Mouse (Mus musculus): ENCODE results near the gene Snx25. TPM values are rescaled to one million over a fixed set of nuclear protein-coding genes. Genes with fewer than 3 reads are reported as not detected.

The Snx25 gene
- 18.3 and 18.6 TPM in 2 replicates for total RNA-seq (2021)
- long read RNA-seq, experiment 1, transcript Snx25-203 (19 exons, 3,445 nt), result major isoform, 19 of 26 reads
- long read RNA-seq, experiment 1, partial matches to known transcripts, result 0 of 26 reads
- long read RNA-seq, experiment 1, other reads (novel, unspliced or antisense), result 7 of 26 reads
- long read RNA-seq, experiment 2, transcript Snx25-203 (19 exons, 3,445 nt), result major isoform, 17 of 29 reads
- long read RNA-seq, experiment 2, partial matches to known transcripts, result 5 of 29 reads
- long read RNA-seq, experiment 2, other reads (novel, unspliced or antisense), result 7 of 29 reads

DNA sequence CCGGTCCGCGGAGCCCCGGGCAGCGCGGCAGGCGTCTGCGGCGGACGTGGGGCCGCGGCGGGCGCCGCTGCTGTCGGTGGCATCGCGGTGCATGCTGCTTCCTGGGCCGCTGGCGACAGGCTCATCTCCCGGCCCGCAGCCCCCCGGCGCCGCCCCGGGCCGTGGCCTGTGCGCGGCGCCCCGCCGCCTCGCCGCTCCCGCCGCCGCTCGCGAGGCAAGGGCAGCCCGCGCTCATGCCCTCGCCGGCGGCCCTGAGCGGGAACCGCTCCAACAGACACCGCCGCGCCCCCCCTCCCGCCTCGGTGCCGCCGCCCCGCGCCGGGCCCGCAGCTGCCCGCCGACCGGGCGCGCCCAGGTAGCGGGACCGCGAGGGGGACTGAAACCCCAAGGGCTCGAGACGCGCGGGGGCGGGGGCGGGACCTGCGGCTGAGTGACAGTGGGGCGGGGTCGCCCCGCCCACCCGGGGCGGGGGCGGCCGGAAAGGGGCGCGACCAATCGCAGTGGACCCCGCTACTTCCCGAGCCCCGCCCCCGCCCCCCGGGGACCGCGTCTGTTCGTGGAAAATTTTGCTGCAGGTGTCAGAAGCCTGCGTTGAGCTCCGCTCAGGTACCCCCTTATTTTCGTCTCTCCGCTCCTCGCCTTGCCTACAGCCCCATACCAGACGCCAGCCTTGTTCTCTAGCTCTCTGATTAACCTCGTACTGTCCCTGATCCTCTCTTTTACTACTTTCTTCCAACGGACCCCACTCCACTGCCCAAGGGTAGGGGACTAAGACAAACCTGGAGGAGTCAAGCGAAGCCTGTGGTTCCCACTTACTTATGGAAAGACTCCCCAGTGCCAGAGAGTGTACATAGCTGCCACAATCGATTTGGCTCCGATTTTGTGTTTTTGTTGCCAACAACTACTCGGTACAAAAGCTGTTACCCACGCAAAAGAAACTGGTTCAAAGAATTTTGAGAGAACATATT, at the start of gene Snx25:
TSS of gene Snx25 (minus strand) at position 96 of the 968 bp plus-strand sequence.
- DNase-seq, result peak; percentile 93

DNA sequence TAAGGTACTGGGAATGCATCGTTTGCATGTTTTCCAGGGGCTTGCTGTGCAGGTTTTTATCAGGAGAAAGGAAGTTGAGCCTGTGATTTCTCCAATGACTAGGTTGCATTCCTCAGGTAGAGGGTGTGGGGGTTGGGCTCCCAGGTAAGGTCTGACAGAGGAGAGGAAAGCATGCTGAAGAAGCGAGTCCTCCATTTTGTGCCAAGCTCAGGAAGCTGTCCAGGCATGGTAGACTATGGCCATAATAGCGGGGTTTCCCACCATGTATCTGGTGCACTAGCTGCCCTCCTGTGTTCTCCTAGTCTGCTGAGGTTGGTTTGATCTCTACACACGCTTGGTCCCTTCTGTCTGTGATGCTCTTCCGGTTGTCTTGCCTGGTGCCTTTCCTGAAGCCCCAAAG, 45.7 kb upstream of the Snx25 start:
- DNase-seq, result no peak

DNA sequence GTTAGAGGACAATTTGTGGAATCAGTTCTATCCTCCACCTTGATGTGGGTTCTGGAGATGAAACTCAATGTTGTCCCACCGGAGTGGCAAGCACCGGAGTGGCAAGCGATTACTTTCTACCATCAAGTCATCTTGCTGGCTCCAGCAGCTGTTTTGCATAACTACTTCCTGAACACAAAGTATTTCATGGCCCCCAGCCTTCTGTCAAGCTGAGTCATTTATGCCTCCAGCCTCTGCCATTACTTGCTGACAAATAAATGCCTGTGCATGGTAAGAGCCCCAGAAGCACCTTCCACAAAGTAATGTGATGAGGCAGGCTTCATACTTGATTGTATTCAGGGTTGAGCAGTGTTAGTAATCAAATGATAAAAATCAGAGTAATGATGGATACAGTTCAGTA, 44.9 kb upstream of the Snx25 start:
- no peak for DNase-seq

DNA sequence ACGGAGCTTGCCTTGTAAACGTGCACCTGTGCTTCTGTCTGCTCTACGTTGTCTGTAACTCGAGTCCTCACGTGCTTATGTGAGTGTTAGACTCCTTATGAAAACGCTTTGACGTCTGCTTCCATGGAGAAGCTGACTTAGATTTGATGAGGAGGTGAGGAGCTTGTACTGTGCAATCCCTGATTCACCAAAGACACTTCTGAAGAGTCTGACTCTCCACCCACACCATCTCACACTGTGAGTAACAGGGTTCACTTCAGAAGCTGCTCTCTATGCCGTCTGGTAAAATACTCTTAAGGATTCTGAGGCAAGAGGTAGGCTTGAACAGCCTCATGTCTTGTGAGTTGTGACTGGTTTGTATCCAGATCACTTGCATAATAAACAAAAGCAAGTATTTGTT, 41.1 kb upstream of the Snx25 start:
- DNase-seq, result no peak

DNA sequence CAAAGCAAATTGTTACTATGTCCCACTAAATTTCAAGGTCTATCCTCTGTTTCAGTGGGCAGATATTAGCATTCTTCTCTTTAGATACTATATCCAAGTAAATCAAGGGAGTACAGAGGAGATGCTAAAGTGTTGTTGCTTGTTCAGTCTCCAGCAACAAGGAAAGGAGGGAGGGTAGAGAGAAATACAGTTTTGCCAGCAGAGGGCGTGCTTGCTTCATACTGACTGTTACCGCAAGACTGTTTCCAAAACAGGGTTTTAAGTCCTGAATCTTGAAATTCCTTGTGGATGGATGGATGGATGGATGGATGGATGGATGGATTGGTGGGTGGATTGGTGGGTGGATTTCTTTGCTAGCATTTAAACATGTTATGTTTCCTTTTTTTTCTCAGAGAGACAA, 33.4 kb upstream of the Snx25 start:
- peak; percentile 78 for DNase-seq

DNA sequence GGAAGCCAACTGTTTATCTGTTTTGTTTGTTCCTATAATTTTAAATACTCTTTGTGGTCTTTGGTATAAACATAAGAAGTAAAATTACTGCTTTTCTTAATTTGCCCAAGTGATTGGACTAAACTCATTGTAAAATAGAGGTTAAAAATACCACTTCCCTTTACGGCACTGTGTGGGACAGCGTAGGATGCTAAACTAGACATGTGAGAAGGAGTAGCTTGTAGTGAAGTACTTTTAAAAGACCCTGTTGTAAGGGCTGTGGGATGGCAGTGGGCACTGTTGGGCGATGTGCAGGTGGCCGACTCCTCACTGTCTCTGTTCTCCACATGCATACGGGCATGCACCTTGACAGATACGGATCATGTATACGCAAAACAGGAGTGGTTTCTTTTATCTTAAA, 28.2 kb upstream of the Snx25 start:
- no peak for DNase-seq

DNA sequence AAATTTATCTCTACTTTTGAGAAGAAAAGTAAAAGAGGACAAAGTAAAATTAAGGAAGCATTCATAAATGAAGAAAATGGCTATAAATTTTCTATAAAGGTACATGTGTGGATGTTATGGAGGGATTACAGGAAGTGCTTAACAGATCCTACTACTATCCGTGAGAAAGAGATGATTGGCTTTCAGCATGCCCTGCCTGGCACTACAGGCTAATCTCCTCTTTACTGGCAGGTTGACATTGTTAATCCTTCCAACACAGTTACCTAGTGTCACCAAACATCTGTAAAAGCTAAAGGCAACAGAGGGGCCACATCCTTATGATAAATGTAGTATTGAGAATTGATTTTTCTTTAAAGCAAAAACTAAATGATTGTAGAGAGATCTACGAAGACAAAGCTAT, 21.7 kb upstream of the Snx25 start:
- no peak for DNase-seq

DNA sequence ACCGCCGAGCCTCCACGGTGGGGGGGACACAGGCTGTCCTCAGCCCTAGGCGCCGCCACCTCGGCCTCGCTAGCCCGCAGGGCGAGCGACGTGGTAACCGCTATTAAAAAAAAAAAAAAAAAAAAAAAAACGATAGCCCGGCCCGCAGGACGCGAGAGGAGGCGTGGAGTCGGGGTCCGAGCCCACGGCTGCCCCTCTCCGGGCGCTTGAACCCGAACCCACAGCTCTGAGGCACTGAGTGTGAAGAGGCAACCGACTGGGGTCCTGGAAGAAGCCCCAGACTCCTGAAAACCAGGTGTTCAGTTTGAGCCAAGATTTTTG, 11.9 kb upstream of the Snx25 start:
- no peak for DNase-seq

DNA sequence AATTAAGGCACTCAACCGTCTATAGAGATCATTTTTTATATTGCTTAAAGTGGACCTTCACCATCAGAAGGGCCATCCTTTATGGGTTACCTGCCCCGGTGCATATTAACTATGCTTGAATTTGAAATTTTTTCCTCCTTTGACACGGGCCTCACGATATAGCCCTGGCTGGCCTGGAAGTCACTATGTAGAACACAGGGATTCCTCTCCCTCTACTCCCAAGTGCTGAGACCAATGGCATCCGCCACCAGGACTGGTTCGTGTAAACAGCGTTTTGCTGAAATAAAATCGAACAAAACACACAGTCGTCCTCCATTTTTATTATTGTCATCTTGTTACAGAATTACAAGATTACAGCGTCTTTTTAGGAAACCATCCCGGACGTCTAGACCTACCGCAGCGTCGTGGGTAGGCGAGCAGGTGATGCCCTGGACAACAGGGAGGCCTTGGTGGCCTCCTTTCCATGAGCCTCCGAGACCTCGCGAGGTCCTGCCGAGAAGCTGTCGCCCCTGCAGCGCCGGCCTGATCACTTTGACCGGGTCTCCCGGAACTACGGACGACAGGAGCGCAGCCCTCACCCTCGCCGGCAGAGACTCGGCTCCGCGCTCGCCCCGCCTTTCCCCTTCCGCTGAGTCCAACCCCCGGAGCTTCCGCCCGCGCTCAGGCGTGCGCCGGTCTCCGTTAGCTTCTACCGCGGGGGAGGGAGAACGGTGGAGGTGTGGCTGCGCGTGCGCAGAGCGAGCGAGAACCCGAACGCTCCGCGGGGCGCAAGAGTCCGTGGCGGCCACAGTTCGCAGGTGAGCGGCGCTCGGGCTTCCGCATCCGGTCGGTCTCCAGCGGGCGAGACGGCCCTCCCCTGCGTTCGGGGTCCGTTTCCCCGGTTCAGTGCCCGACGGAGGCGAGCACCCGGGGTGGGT, 11.3 kb upstream of the Snx25 start:
- peak; percentile 99 for DNase-seq

DNA sequence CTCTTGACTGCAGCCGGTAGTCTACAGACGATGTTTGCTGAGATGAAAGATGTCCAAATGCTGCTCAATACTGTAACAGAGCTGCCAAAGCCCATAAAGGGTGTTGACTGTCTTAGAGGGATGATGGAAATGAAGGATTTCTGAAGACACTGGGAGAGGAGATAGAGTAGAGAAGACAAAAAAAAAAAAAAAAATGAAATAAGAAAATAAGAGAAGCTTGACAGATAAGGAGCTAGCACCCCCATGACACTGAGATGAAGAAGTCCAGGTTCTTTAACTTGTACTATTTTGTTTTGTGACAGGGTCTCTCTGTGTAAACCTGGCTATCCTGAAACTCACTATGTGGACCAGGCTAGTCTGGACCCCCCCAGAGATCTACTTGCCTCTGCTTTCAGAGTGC, 1.1 kb upstream of the Snx25 start:
- no peak for DNase-seq

DNA sequence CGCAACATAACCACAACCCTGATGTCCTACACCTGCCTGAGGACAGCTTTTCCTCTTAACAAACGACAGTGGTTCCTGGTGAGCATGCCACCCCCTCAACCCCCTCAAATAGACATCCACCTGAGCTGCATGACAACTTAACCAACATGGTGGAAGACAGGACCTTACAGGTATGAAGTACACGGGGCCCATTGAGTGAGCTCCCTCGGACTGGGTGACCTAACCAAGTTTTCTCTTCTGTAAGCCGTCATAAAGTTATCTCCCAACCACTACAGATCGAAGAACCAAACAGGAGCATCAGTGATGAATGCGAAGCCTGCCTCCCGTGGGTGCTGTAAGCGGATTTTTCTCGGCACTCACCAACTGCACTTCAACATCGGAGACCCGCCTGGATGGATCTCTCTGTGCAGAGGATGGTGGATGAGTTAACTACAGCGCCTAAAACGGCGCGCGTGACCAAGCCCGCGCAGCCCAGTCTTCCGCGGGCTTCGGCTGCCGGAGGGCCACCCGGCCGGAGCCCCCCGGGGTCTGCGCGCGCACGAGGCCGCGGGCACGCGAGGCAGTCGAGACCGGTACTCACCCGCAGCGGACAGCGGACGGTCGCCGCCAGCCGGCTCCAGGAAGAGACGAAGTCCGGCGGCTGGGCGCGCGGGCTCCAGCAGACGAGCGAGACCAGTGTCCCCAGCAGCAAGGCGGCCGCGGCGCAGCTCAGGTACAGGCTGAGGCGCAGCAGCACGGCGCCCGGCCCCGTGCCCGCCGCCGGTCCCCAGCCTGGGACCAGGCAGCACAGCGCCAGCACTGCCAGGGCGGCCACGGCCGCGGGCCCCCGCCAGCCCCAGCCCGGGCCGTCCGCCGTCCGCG, 527 bp downstream of the Snx25 start, which contains the start of gene Cfap97:
TSS of gene Cfap97 (plus strand) at position 570 of the 861 bp plus-strand sequence.
- DNase-seq, result peak; percentile 74

DNA sequence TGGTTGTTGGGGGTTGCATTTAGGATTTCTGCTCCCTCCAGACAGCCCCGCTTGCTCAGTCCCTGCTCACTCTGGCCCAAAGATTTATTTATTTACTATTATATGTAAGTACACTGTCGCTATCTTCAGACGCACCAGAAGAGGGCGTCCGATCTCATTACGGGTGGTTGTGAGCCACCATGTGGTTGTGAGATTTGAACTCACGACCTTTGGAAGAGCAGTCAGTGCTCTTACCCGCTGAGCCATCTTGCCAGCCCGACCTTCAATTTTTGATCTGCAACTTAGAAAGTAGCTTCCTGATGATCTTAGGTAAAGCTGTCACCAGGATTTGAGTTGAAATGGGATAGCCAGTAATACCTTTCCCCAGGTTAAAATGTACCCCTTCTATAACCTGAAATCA, 2.2 kb downstream of the Snx25 start:
- no peak for DNase-seq

DNA sequence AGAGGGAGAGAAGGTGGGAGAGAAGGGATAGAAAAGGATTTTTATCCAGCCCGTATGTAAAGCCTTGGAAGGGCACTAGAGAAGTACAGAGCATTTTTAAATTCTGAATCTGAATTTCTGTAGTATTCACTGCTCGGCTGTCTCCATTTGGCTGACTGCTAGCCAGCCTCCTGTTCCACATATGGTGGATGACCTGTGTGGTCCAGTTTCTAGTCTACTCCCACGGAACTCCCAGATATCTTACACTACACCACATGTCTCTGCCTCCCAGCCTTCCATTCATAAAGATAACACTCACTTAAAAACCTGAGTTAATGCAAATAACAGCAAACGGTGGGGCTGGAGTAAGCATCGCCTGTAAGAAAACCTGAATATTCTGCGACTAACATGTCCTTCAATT, 2.7 kb downstream of the Snx25 start:
- DNase-seq, result no peak

DNA sequence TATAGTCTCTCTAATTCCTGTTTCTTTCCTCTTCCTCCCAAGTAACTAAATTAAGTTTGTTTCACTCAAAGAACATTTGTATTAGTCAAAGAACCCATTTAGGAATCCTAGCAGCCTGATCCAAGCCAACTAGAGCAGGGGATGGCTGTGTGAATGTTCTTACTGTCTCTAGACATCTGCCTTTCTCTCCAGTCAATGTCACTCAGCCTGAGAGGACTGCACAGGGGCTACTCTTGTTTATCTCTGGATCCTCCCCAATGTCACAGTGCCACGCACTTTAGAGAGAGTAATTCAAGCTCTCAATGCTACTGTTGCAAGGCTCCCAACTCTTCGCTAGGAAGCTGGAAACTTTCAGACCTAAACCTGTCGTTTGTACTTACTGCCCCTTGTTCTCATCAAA, 5.8 kb downstream of the Snx25 start:
- no peak for DNase-seq

DNA sequence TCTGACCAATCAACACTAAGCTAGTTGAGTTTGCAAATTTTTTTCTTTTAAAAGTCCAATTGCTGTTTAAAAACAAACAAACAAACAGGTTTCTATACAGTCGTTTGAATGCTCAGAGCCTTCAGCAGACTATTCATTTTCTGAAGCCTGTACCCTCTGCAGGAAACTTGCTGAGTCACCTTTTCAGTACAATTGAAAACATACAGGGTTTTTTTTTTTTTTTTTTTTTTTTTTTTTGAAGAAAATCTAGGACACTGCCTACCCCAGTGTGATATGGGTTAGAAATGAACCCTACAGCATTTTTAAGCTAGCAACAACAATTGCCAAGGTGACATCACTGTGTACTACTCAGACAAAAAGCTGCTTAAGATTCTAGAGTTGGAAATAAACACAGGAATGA, 8.0 kb downstream of the Snx25 start:
- DNase-seq, result no peak

DNA sequence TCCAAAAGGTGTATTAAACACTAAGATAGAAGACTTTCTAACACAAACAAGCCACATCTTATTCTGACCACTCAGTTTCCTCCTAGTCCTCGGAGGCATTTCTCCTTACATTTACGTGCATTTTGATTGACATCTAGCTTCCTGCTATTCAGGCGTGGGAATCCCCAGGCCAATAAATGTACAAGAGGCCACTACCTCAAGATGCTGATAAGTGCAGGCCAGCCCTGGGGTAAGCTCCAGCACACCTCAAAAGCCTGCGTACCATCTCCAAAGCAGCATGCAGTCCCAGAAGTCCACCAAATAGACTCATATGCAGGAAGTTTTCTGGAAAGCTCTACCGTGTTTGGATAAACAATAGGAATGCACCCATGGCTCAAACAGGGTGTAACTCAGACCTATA, 8.5 kb downstream of the Snx25 start:
- DNase-seq, result no peak

DNA sequence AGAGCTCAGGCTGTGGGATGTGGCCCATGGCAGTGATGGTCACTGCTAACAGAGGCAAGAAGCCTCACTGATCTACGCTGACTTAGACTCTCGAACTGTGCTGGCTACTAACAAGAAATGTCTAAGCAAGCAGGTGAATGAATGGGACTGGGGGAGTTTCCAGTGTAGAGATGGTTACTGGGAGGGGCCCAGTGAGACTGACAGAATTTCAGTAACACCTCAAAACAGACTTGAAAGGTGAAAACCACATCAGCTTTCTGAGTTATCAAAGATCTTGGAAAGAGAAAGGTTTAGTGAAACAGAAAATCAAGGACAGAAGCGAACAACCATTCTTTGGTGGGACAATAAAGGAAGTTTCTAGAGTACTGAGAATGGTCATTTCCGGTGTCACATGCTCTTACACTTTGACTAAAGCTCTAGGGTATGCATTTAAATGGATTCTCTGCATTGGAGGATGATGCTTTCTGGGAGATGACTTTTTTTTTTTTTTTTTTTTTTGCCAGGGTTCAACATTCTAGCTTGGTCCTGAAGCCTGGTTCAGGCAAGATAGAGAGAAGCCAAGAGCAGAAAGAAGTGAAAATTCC, 9.4 kb downstream of the Snx25 start:
- DNase-seq, result no peak

DNA sequence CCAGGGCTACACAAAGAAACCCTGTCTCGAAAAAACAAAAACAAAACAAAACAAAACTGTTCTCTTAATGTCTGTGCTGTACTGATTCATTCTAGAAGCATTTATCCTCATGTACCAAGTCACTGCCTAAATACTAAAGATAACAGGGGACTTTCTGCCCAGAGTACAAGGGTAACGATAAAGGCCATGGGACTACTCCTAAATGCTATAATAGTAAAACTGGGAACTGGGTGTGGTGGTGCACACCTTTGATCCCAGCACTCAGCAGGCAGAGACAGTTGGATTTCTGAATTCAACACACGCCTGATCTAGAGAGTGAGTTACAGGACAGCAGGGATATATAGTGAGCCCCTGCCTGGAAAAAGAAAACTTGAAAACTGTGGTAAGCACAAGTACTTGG, 10.3 kb downstream of the Snx25 start:
- DNase-seq, result no peak

DNA sequence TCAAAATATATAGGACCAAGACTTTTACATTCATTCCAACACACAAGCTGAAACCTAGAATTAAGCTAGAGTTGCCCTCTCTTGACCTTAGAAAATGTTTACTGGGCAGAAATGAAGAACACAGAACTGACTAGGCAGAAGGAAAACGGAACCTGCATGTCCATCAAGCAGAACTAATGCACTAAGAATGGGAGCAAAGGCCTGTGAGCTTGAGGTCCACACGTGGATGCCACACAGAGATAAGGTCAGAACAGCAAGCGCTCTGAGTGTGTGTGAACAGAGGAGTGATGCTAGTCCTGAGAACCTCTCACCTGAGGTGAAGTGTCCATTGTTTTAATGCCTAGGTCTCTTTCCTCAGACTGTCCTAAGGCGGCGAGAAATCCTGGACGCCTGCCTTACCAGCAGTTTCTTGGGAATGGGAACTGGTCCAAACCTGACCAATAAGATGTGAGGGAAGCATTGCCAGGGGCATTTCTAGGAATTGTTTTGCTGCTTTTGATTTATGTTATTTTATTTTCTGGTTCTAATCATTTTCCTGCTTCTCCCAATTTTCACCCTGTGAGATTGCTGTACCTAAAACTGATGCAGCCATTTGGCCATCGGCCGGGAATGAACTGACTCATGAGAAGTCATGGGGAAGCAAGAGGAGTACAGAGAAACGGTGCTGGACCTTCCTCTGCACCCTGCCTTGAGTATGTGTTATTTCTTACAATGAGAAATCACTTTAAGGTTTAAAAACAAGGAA, 11.4 kb downstream of the Snx25 start:
- no peak for DNase-seq

DNA sequence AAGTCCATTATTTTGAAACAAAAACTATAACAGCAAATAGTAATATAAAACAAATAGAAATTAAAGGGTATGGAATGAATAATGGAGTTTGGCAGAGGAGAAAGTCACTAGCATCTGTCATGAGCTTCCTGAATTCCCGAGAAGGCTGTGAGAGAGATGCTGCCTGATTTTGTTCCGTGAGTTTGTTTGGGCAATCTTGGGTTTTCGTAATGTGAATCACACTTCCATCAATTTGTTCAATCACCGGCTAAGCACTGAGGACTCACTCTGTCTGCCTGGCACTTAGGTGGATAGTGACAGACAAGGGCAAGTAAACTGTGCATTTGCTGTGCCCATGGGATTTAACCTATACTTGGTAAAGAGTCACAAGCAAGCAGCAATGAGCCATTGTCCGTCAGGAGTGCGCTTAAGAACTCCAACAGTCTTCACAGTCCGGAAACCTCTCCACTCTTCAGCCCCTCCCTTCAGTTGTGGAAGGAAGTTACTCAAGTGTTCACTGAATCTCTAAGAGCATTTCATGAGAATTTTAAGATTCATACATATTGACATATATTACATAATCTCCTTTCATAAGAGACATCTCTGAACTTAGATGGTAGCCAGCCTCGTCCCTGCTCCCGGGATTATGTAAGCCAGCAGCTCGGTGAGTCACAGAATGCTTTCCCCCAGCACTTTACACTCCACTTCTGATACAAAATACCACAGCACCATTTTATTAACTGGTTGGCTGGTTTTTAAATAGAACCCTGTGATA, 13.9 kb downstream of the Snx25 start:
- DNase-seq, result no peak

All from adrenal gland, postnatal 14 days (tissue).